Mouse (Mus musculus) layer of hippocampus, adult 18-20 months (tissue): ENCODE measurements at regions not wholly inside any gene's neighbourhood (a gene's known extent, or its start where the extent isn't known, plus 50 kb on each side); places are given as distances from the start of the nearest gene placed in this dataset.

ENCODE experiments used
- DNase-seq, 2 experiments: peaks; one replicate each; pipeline ENCODE4 v3.0.0; 2022; ENCODE audit warnings: low spot score in 2 of 2

GRCm38 (mm10) chr12:7919709-7920324 is 57.6 kb upstream of the Apob start:
- no peak for DNase-seq

GRCm38 (mm10) chr12:7920888-7921287 is 56.6 kb upstream of the Apob start:
- DNase-seq, result no peak
